Mouse (Mus musculus) forebrain, embryonic 16.5 days (tissue): ENCODE results near the gene Rbbp5. TPM values are rescaled to one million over a fixed set of nuclear protein-coding genes. Genes with fewer than 3 reads are reported as not detected.

Source experiments
- ATAC-seq: fragments of 200-750 bp; cut with Nextera tagmentation; 2 replicates; pipeline ENCODE4 v1.8.0; 2017; ENCODE audit warnings: mild to moderate bottlenecking, moderate library complexity
- H3K27ac ChIP-seq: fragments of 300-500 bp; sonication (generic); 2 replicates; pipeline ENCODE4 v1.5.1; 2014; ENCODE audit warnings: low read length, control low read depth
- H3K27me3 ChIP-seq: fragments of 300-500 bp; sonication (generic); replicated peaks from 2 replicates; pipeline ENCODE4 v1.6.1; 2014; ENCODE audit warnings: low read length; ENCODE audit not compliant: control insufficient read depth, insufficient read depth
- H3K36me3 ChIP-seq: fragments of 300-500 bp; sonication (generic); 2 replicates; pipeline ENCODE4 v1.6.1; 2014; ENCODE audit not compliant: control insufficient read depth, insufficient read depth
- H3K4me1 ChIP-seq: fragments of 300-500 bp; sonication (generic); replicated peaks from 2 replicates; pipeline ENCODE4 v1.6.1; 2014; ENCODE audit warnings: low read length; ENCODE audit not compliant: control insufficient read depth, insufficient read depth
- H3K4me2 ChIP-seq: fragments of 300-500 bp; sonication (generic); 2 replicates; pipeline ENCODE4 v1.6.1; 2014; ENCODE audit warnings: mild to moderate bottlenecking, low read length, control low read depth
- H3K4me3 ChIP-seq: fragments of 300-500 bp; sonication (generic); replicated peaks from 2 replicates; pipeline ENCODE4 v1.5.1; 2014; ENCODE audit warnings: mild to moderate bottlenecking, low read length, control low read depth
- H3K9ac ChIP-seq: fragments of 300-500 bp; sonication (generic); replicated peaks from 2 replicates; pipeline ENCODE4 v1.6.1; 2014; ENCODE audit warnings: low read depth, low read length, control low read depth
- H3K9me3 ChIP-seq: fragments of 300-500 bp; sonication (generic); 2 replicates; pipeline ENCODE4 v1.6.1; 2016; ENCODE audit warnings: low read length; ENCODE audit not compliant: control insufficient read depth
- WGBS: fragments of 180-500 bp; shearing (Covaris S2); extraction: QIAGEN DNeasy Blood & Tissue Kit; methylation state at CpG from one replicate; pipeline ENCODE4 v1.1.7; 2014; 5-methylcytosine and 5-hydroxymethylcytosine counted together
- polyA plus RNA-seq: library from polyadenylated mRNA; unstranded; fragments of >200 nt; fragmentation: Nextera tagmentation; extraction: Ambion mirVana; gene quantifications from 2 replicates; pipeline ENCODE4 v1.2.1, GENCODE M21; 2015

The Rbbp5 gene
- polyA plus RNA-seq, 1 experiment from 2014 or later: 55.4 TPM

DNA sequence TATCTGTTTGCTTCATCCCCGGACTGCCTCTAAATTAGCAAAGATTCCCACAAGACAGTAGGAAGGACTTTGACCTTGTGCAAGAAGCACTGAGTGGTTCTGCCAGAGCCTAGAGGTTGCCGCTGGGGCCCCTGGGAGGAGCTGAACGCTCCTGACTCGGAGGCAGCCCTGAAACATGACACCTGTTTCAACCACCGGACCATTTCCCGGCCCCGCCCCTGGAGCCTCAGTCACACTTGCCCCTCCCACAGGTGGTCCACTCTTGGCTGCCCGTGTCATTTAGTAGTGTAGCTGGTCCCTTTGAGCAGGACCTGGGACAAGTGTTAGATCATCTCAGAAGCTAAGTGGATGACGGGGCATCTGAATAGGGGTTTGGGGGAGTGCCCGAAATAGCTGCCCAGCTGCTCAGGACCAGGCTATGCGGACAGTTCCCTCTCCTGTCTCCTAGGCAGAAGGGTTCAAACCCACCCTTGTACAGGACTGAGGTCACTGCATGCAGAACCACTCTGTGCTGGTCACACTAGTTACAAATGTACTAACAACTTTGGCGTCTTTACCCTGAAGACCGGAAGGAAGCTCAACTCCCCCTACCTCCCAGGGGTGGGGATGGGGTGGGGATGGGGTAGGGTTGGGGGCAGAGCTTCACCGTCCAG, 64.1 kb downstream of the Rbbp5 start:
- ATAC-seq: no peak

DNA sequence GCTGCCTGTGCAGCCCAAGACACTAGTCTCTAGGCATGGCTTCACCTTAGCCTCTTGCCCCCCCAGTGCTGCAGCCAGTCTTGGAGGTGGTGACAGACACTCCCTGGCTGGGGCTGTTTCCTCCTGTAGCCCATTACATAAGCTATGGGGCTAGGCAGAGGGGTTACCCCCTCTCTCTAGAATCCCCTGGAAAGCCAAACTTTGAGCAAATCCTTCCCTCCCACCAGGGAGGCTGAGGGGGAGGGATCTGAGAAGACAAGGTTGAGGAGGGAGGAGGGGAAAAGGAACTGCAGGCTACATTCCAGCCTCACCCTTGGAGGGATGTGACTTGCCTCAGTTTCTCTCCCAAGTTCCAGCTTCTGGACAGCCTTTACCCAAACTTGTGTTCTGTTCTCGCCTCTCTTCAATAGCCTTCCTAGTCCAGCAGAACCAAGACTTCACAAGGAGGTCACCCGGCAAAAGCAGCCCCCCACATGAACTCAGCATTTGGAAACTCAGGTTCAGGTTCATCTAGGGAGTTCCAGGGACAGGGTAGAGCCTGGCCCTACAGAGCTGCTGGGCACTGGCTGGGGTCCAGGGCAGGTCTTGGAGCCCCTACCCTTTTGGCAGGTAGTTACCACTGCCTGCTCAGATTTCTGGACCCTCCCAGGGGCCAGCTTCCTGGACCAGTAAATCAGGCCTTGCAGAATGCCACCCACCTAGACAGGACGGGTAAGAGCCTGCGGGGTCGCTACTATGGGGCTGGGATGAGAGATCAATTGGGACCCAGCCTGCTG, 64.8 kb downstream of the Rbbp5 start:
- H3K9ac ChIP-seq: peak overlapping the region; percentile 73
- peaks cover 62% of the 10 kb centered on the region for H3K4me1 ChIP-seq
- peak overlapping the region; percentile 53 for H3K4me3 ChIP-seq
- no peaks in the 10 kb centered on the region for H3K9me3 ChIP-seq
- no peaks in the 10 kb centered on the region for H3K36me3 ChIP-seq
- H3K27me3 ChIP-seq: no peaks in the 10 kb centered on the region
- H3K4me2 ChIP-seq: peak overlapping the region; percentile 62
- peak overlapping the region; percentile 86 for H3K27ac ChIP-seq
- peak; percentile 11 for ATAC-seq
- 14% methylated on average over 5 of the region's 5 CpGs for WGBS

More for the DNA sequence above, 64.1 kb downstream of the Rbbp5 start:
- Histone ChIP-seq H3K4me1 (peaks cover 62% of the 10 kb centered on the region), H3K27ac (peak overlapping the region; percentile 86; the same call in 1 of the 2 replicates), H3K27me3 (no peaks in the 10 kb centered on the region), H3K4me2 (peak overlapping the region; percentile 62), H3K9ac (peak overlapping the region; percentile 73), H3K4me3 (peak overlapping the region; percentile 53), H3K36me3 (no peaks in the 10 kb centered on the region), H3K9me3 (no peaks in the 10 kb centered on the region)
- WGBS: 6% methylated on average over 14 of the region's 14 CpGs

DNA sequence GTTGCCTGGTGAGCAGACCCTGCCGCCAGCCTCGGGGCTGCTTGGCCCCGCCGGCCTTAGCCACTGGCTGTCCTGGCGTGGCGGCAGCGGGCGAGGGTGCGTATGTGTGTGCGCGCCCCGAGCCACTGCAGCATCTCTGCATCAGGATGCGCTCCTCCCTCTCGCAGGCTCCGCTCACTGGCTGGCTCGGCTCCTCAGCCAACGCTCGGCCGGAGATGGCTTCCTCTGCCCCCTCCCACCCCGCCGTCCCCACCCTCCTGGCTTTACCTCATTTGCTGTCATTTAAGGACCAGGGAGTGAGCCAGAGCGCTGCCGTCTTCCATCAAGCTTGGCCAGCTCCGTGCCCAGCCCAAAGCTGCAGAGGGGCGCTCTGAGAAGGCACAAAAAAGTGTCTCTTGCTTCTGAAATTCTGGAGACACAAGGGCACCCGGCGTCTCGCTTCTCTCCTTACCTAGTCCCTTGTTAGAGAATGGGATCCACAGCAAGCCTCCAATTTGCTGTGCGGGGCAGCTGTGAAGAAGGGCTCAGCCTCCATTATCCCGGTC, 65.7 kb downstream of the Rbbp5 start, which contains the start of gene Cntn2:
Gene Cntn2, minus strand, starts transcription at position 495 of the 545 bp plus-strand sequence.
- ATAC-seq: peak; percentile 91
- Histone ChIP-seq H3K9ac (peak within 1 kb of the TSS; percentile 73), H3K27ac (peak within 1 kb of the TSS; percentile 86), H3K27me3 (no peaks in the 10 kb centered on the region), H3K4me2 (peak within 1 kb of the TSS; percentile 62), H3K36me3 (no peaks in the 10 kb centered on the region), H3K9me3 (no peaks in the 10 kb centered on the region), H3K4me1 (peaks cover 58% of the 10 kb centered on the region), H3K4me3 (peak within 1 kb of the TSS; percentile 53)
- 1% methylated on average over 28 of the region's 30 CpGs for WGBS

DNA sequence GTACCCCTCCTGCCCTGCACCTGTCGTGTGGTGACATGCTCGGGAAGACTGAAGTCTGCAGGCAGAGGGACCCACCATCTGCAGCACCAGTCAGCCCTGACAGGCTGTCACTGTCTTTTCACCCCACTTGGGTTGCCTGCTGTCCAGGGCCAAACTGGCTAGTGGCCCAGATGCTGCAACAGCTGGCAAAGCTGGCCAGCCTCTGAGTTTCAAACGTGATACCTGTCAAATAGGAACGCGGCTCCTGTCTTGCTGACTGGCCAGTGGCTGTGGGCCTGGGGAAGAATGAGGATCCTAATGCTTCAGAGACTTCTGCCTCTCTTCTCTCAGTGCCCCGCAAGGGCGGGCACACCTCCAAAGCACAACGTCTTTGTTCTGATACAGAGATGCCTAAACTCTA, 66.6 kb downstream of the Rbbp5 start:
- Histone ChIP-seq H3K4me2 (peak overlapping the region; percentile 33), H3K36me3 (no peaks in the 10 kb centered on the region), H3K27me3 (no peaks in the 10 kb centered on the region), H3K9me3 (no peaks in the 10 kb centered on the region), H3K4me1 (peaks cover 50% of the 10 kb centered on the region), H3K9ac (no peak overlapping the region), H3K27ac (peak overlapping the region; percentile 49; the same call in 1 of the 2 replicates), H3K4me3 (no peak overlapping the region)
- 56% methylated on average over 8 of the region's 8 CpGs for WGBS
- no peak for ATAC-seq

Other genes starting within 250 kb of the Rbbp5 start
- 0.86 TPM in 1 of 2 replicates, not detected in the other for gene Gm10188, start 247.6 kb upstream of the Rbbp5 start, polyA plus RNA-seq
- gene Klhdc8a, start 178.7 kb upstream of the Rbbp5 start, polyA plus RNA-seq: 2.7 and 3.4 TPM in 2 replicates
- 13.3 and 13.4 TPM in 2 replicates for gene Nuak2, start 161.2 kb upstream of the Rbbp5 start, polyA plus RNA-seq
- 30.4 and 34.9 TPM in 2 replicates for gene Tmcc2, start 86.1 kb upstream of the Rbbp5 start, polyA plus RNA-seq
- gene Dstyk, start 59.8 kb upstream of the Rbbp5 start, polyA plus RNA-seq: 12.3 and 13.1 TPM in 2 replicates
- gene Tmem81, start 28.9 kb downstream of the Rbbp5 start, polyA plus RNA-seq: 0.77 and 1.6 TPM in 2 replicates
- gene Cntn2, start 65.9 kb downstream of the Rbbp5 start, polyA plus RNA-seq: 134 and 147 TPM in 2 replicates